Mouse (Mus musculus): ENCODE measurements around the gene Zfp367.

DNA sequence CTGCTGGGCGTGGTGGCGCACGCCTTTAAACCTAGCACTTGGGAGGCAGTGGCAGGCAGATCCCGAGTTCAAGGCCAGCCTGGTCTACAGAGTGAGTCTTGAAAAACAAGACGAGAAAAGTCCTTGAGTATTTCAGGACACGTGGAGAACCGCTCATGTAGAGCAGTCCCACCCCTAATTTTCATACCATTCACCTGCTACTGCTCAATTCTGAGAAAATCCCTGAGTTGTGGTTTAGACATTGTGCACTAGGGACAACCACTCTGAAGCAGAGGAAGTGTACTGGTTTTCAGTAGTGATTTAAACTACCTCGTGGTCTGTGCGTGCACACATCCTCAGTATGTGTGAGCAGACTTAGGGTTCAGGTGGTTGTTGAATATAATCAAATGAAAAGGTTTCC lies 32.6 kb upstream of the Zfp367 start:
- TF ChIP-seq CTCF (IDR thresholded peaks at IDR 0.05; ENCODE audit: insufficient read depth, low read length): no peak
- no peak for TF ChIP-seq POLR2A (IDR thresholded peaks at IDR 0.05; ENCODE audit: borderline replicate concordance, extremely low read depth, low read depth, low read length)
